8 mouse cellular contexts compared by ENCODE assay signal in the genomic region with DNA sequence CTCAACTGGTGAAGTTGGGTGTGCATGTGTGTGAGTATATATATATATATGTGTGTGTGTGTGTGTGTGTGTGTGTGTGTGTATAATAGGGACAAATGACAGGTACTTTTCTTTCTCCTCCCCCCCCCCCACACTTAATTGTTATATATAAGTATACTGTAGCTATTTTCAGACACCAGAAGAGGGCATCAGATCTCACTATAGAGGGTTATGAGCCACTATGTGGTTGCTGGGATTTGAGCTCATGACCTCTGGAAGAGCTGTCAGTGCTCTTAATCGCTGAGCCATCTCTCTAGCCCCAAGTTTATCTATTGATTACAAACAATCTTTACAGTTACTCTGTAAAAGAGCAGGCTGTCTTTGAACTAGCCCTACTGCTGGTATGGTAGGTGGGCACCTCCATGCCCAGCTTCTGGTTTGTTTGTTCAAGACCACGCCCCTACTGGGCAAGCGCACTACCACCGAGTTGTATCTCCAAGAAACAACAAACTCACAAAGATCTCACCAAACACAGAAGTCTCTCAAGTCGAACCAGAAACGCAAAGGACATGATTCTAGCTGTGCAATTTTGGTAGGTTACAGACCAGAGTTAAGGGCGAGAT. TPM values are rescaled to one million over a fixed set of nuclear protein-coding genes. Genes with fewer than 3 reads are reported as not detected.
DNase-seq lines count a peak whose midpoint lies in the region; ATAC-seq and TF ChIP-seq lines count a peak whose summit lies in the region.

No protein-coding gene starts in this region.

- intact Hi-C loops in heart, postnatal 10 days (cut with DNase I) = no loop called here

- H3K36me3 ChIP-seq in heart, postnatal 0 days (replicated peaks; ENCODE audit: control insufficient read depth, insufficient read depth, low read length) = peaks cover 17% of the 10 kb centered on the region
- H3K36me3 ChIP-seq in hindbrain, embryonic 14.5 days (replicated peaks; ENCODE audit: control insufficient read depth, insufficient read depth) = peaks cover 15% of the 10 kb centered on the region
- peaks cover 10% of the 10 kb centered on the region for H3K36me3 ChIP-seq in midbrain, embryonic 14.5 days (ENCODE audit: control insufficient read depth, insufficient read depth, low read length)

- H3K4me2 ChIP-seq in heart, postnatal 0 days (ENCODE audit: low read depth, low read length) = peak overlapping the region; percentile 73
- peak overlapping the region; percentile 83 for H3K4me2 ChIP-seq in hindbrain, embryonic 14.5 days (replicated peaks)
- peak overlapping the region; percentile 66 for H3K4me2 ChIP-seq in midbrain, embryonic 14.5 days (ENCODE audit: low read length)

- no peak for DNase-seq in heart, postnatal 0 days (ENCODE audit: low spot score)
- no peak for DNase-seq in heart, postnatal 10 days
- DNase-seq in ZHBTc4 (ENCODE audit: low read depth, low spot score) = peak; percentile 41
- DNase-seq in hindbrain, embryonic 14.5 days (ENCODE audit: low spot score) = no peak
- DNase-seq in midbrain, embryonic 14.5 days = no peak
- no peak for DNase-seq in natural killer cell, adult 2 months (ENCODE audit: low spot score in 2 of 2)
- no peak for DNase-seq in right cerebral cortex, postnatal 10 days (ENCODE audit: low spot score in 2 of 2)
- no peak for DNase-seq in kidney, postnatal 25 days

- TF ChIP-seq CTCF in heart, postnatal 0 days (IDR thresholded peaks at IDR 0.05; ENCODE audit: low read depth) = no peak

- no peak for TF ChIP-seq EP300 in heart, postnatal 0 days (IDR thresholded peaks at IDR 0.05; ENCODE audit: low read depth)

- H3K27ac ChIP-seq in heart, postnatal 0 days (ENCODE audit: low read depth) = peak overlapping the region; percentile 69
- H3K27ac ChIP-seq in hindbrain, embryonic 14.5 days = peak overlapping the region; percentile 41; the same call in 1 of the 2 replicates
- H3K27ac ChIP-seq in midbrain, embryonic 14.5 days (replicated peaks; ENCODE audit: low read depth, low read length) = no peak overlapping the region

- peak; percentile 33 for ATAC-seq in heart, postnatal 0 days (ENCODE audit: insufficient read depth, low read depth)
- ATAC-seq in hindbrain, embryonic 14.5 days (ENCODE audit: low FRiP score) = peak; percentile 67
- ATAC-seq in midbrain, embryonic 14.5 days (ENCODE audit: low FRiP score, low TSS enrichment) = no peak; the same call in 1 of the 2 replicates

- H3K27me3 ChIP-seq in heart, postnatal 0 days (ENCODE audit: control insufficient read depth, insufficient read depth, low read length) = no peaks in the 10 kb centered on the region
- no peaks in the 10 kb centered on the region for H3K27me3 ChIP-seq in hindbrain, embryonic 14.5 days (ENCODE audit: control insufficient read depth, insufficient read depth, low read length)
- no peaks in the 10 kb centered on the region for H3K27me3 ChIP-seq in midbrain, embryonic 14.5 days (ENCODE audit: control insufficient read depth, insufficient read depth, low read length)

- peak overlapping the region; percentile 80 for H3K4me3 ChIP-seq in heart, postnatal 0 days (ENCODE audit: low read depth, low read length)
- H3K4me3 ChIP-seq in hindbrain, embryonic 14.5 days (replicated peaks; ENCODE audit: low read length) = peak overlapping the region; percentile 91
- peak overlapping the region; percentile 74 for H3K4me3 ChIP-seq in midbrain, embryonic 14.5 days (replicated peaks; ENCODE audit: low read depth, low read length)

- H3K9ac ChIP-seq in heart, postnatal 0 days (replicated peaks; ENCODE audit: low read depth, low read length) = no peak overlapping the region
- H3K9ac ChIP-seq in hindbrain, embryonic 14.5 days = no peak overlapping the region; the same call in 1 of the 2 replicates
- peak overlapping the region; percentile 71; the same call in 1 of the 2 replicates for H3K9ac ChIP-seq in midbrain, embryonic 14.5 days (replicated peaks; ENCODE audit: low read length)

- H3K9me3 ChIP-seq in heart, postnatal 0 days (replicated peaks; ENCODE audit: control insufficient read depth, low read length) = no peaks in the 10 kb centered on the region
- no peaks in the 10 kb centered on the region for H3K9me3 ChIP-seq in hindbrain, embryonic 14.5 days (ENCODE audit: control insufficient read depth, low read length)
- no peaks in the 10 kb centered on the region for H3K9me3 ChIP-seq in midbrain, embryonic 14.5 days (ENCODE audit: control insufficient read depth, low read length)

- H3K4me1 ChIP-seq in heart, postnatal 0 days (ENCODE audit: control insufficient read depth, insufficient read depth) = peaks cover 18% of the 10 kb centered on the region
- H3K4me1 ChIP-seq in hindbrain, embryonic 14.5 days (replicated peaks; ENCODE audit: control insufficient read depth, insufficient read depth, low read length) = peaks cover 27% of the 10 kb centered on the region
- H3K4me1 ChIP-seq in midbrain, embryonic 14.5 days (ENCODE audit: control insufficient read depth, insufficient read depth, low read length) = peaks cover 24% of the 10 kb centered on the region

- 1% methylated on average over 7 of the region's 7 CpGs for WGBS in heart, postnatal 0 days
- 6% methylated on average over 7 of the region's 7 CpGs for WGBS in hindbrain, embryonic 14.5 days
- 4% methylated on average over 7 of the region's 7 CpGs for WGBS in midbrain, embryonic 14.5 days

RNA-seq across cellular contexts. Expression of a gene that starts 0.3 kb away (rescaled TPM):
- total RNA-seq in heart, postnatal 0 days (2014; rRNA removed; ENCODE audit: low replicate concordance) = 19.9 and 30.8 TPM in 2 replicates
- 10.4 and 11.0 TPM in 2 replicates for polyA plus RNA-seq in heart, postnatal 0 days (2015; fragmentation: Nextera tagmentation; extraction: Ambion mirVana)
- 10 to 100 TPM; 11.8 to 11.9 TPM for total RNA-seq in heart, postnatal 10 days (2021)
- 29.5 and 30.9 TPM in 2 replicates for polyA plus RNA-seq in hindbrain, embryonic 14.5 days (2014; fragmentation: Nextera tagmentation; extraction: Ambion mirVana)
- polyA plus RNA-seq in midbrain, embryonic 14.5 days (2014; fragmentation: Nextera tagmentation; extraction: Ambion mirVana) = 32.2 and 40.3 TPM in 2 replicates

RNA-seq across cellular contexts. Expression of a gene that starts 0.5 kb away (rescaled TPM):
- 592 and 689 TPM in 2 replicates for total RNA-seq in heart, postnatal 0 days (2014; rRNA removed; ENCODE audit: low replicate concordance)
- polyA plus RNA-seq in heart, postnatal 0 days (2015; fragmentation: Nextera tagmentation; extraction: Ambion mirVana) = 1,214 and 1,242 TPM in 2 replicates
- total RNA-seq in heart, postnatal 10 days (2021) = 1,000 to 10,000 TPM; 1,163 to 1,168 TPM
- polyA plus RNA-seq in hindbrain, embryonic 14.5 days (2014; fragmentation: Nextera tagmentation; extraction: Ambion mirVana) = 441 and 514 TPM in 2 replicates
- 419 and 525 TPM in 2 replicates for polyA plus RNA-seq in midbrain, embryonic 14.5 days (2014; fragmentation: Nextera tagmentation; extraction: Ambion mirVana)

RNA-seq across cellular contexts. Expression of a gene that starts 45.1 kb away (rescaled TPM):
- total RNA-seq in heart, postnatal 0 days (2014; rRNA removed; ENCODE audit: low replicate concordance) = 17.2 and 74.0 TPM in 2 replicates
- polyA plus RNA-seq in heart, postnatal 0 days (2015; fragmentation: Nextera tagmentation; extraction: Ambion mirVana) = 8.2 and 8.7 TPM in 2 replicates
- total RNA-seq in heart, postnatal 10 days (2021) = 10 to 100 TPM; 13.5 to 16.2 TPM
- 47.3 and 47.5 TPM in 2 replicates for polyA plus RNA-seq in hindbrain, embryonic 14.5 days (2014; fragmentation: Nextera tagmentation; extraction: Ambion mirVana)
- 21.1 and 26.0 TPM in 2 replicates for polyA plus RNA-seq in midbrain, embryonic 14.5 days (2014; fragmentation: Nextera tagmentation; extraction: Ambion mirVana)
